Mouse (Mus musculus): ENCODE results near the gene Dtx3.
A peak's percentile ranks its signal among the peaks of the same experiment; 100 is the strongest.

GRCm38 (mm10) chr10:127228897-127229296, 33.4 kb upstream of the Dtx3 start:
- TF ChIP-seq CTCF (IDR thresholded peaks at IDR 0.05; ENCODE audit: extremely low read depth, insufficient read depth, insufficient read length, insufficient replicate concordance), result peak; percentile 12; the same call in 1 of the 2 replicates
- TF ChIP-seq POLR2A (IDR thresholded peaks at IDR 0.05; ENCODE audit: low read depth, low read length), result no peak

All from spleen, adult 2 months (tissue).